Mouse (Mus musculus): ENCODE measurements around the gene Cwf19l1. TPM values are rescaled to one million over a fixed set of nuclear protein-coding genes. Genes with fewer than 3 reads are reported as not detected.
A peak's percentile ranks its signal among the peaks of the same experiment; 100 is the strongest.
"Not testable (repeated sequence)": the region's sequence is repeated elsewhere in the genome, so short reads cannot be mapped to it uniquely, and the experiment has no call there.

The Cwf19l1 gene
- 8.0 and 8.5 TPM in 2 replicates for polyA plus RNA-seq (2012; rRNA removed)

GRCm38 (mm10) chr19:44135072-44135959, at the start of gene Cwf19l1:
Gene Cwf19l1 (minus strand): TSS chr19:44135876.
- peak; percentile 42 for DNase-seq (ENCODE audit: low read depth)

- DNase-seq (ENCODE audit: low read depth): no peak
Measured at GRCm38 (mm10) chr19:44183968-44184367, 48.3 kb upstream of the Cwf19l1 start.

- peak; percentile 92 for DNase-seq (ENCODE audit: low read depth)
Measured at GRCm38 (mm10) chr19:44180502-44180901, 44.8 kb upstream of the Cwf19l1 start.

GRCm38 (mm10) chr19:44176741-44177140, 41.1 kb upstream of the Cwf19l1 start:
- DNase-seq (ENCODE audit: low read depth): no peak

GRCm38 (mm10) chr19:44174835-44175234, 39.2 kb upstream of the Cwf19l1 start:
- DNase-seq (ENCODE audit: low read depth): no peak

- DNase-seq (ENCODE audit: low read depth): no peak
Measured at GRCm38 (mm10) chr19:44161515-44161914, 25.8 kb upstream of the Cwf19l1 start.

- no peak for DNase-seq (ENCODE audit: low read depth)
Measured at GRCm38 (mm10) chr19:44159386-44159785, 23.7 kb upstream of the Cwf19l1 start.

- DNase-seq (ENCODE audit: low read depth): no peak
Measured at GRCm38 (mm10) chr19:44157005-44157404, 21.3 kb upstream of the Cwf19l1 start.

- DNase-seq (ENCODE audit: low read depth): no peak
Measured at GRCm38 (mm10) chr19:44153781-44154180, 18.1 kb upstream of the Cwf19l1 start.

GRCm38 (mm10) chr19:44148991-44149390, 13.3 kb upstream of the Cwf19l1 start:
- DNase-seq (ENCODE audit: low read depth): no peak

- no peak for DNase-seq (ENCODE audit: low read depth)
Measured at GRCm38 (mm10) chr19:44148345-44148744, 12.7 kb upstream of the Cwf19l1 start.

- DNase-seq (ENCODE audit: low read depth): no peak
Measured at GRCm38 (mm10) chr19:44146951-44147350, 11.3 kb upstream of the Cwf19l1 start.

GRCm38 (mm10) chr19:44146568-44146879, 10.8 kb upstream of the Cwf19l1 start:
- DNase-seq (ENCODE audit: low read depth): no peak

GRCm38 (mm10) chr19:44145702-44146567, 10.3 kb upstream of the Cwf19l1 start, which contains the start of gene Bloc1s2:
Gene Bloc1s2 (minus strand): TSS chr19:44146446.
- no peak for DNase-seq (ENCODE audit: low read depth)

- DNase-seq (ENCODE audit: low read depth): no peak
Measured at GRCm38 (mm10) chr19:44144366-44144765, 8.7 kb upstream of the Cwf19l1 start.

GRCm38 (mm10) chr19:44135960-44136485, 347 bp upstream of the Cwf19l1 start:
- DNase-seq (ENCODE audit: low read depth): no peak

- no peak for DNase-seq (ENCODE audit: low read depth)
Measured at GRCm38 (mm10) chr19:44132917-44133316, 2.8 kb downstream of the Cwf19l1 start.

- DNase-seq (ENCODE audit: low read depth): no peak
Measured at GRCm38 (mm10) chr19:44128560-44128959, 7.1 kb downstream of the Cwf19l1 start.

GRCm38 (mm10) chr19:44127729-44128497, 7.8 kb downstream of the Cwf19l1 start:
- DNase-seq (ENCODE audit: low read depth): no peak

GRCm38 (mm10) chr19:44121137-44121536, 14.5 kb downstream of the Cwf19l1 start:
- no peak for DNase-seq (ENCODE audit: low read depth)

GRCm38 (mm10) chr19:44120686-44121085, 15.0 kb downstream of the Cwf19l1 start:
- not testable (repeated sequence) for DNase-seq (ENCODE audit: low read depth)

- no peak for DNase-seq (ENCODE audit: low read depth)
Measured at GRCm38 (mm10) chr19:44117793-44118192, 17.9 kb downstream of the Cwf19l1 start.

Measured in gonadal fat pad, adult 2 months (tissue).